Mouse (Mus musculus): Measurements from ENCODE around the gene Il4i1. TPM values are rescaled to one million over a fixed set of nuclear protein-coding genes. Genes with fewer than 3 reads are reported as not detected.

Il4i1 gene
- 107 to 141 TPM (median 132 TPM) in 4 replicates for total RNA-seq (2023)

GRCm38 (mm10) chr7:44815721-44816469 lies at the start of gene Il4i1, which contains the start of gene Nup62:
TSS of gene Il4i1 (plus strand) at chr7:44816387.
TSS of gene Nup62 (plus strand) at chr7:44816088.

GRCm38 (mm10) chr7:44816470-44817021 lies 359 bp downstream of the Il4i1 start, which contains the start of gene Atf5:
TSS of gene Atf5 (minus strand) at chr7:44816658.

GRCm38 (mm10) chr7:44848561-44849415 lies 32.6 kb downstream of the Il4i1 start, which contains the start of the genes Akt1s1 and Tbc1d17:
TSS of gene Akt1s1 (plus strand) at chr7:44848991.
TSS of gene Tbc1d17 (minus strand) at chr7:44849079.

GRCm38 (mm10) chr7:44857042-44857552 lies 40.9 kb downstream of the Il4i1 start, which contains the start of gene Pnkp:
TSS of gene Pnkp (plus strand) at chr7:44857139.

GRCm38 (mm10) chr7:44869697-44870528 lies 53.7 kb downstream of the Il4i1 start, which contains the start of gene Ptov1:
TSS of gene Ptov1 (minus strand) at chr7:44869788.

Other genes with a start within 250 kb of the Il4i1 start
- gene Napsa, start 244.0 kb upstream of the Il4i1 start, total RNA-seq (2023) = 536 to 582 TPM (median 560 TPM) in 4 replicates
- 24.2 to 30.1 TPM (median 26.7 TPM) in 4 replicates for gene Kcnc3, start 225.7 kb upstream of the Il4i1 start, total RNA-seq (2023)
- gene Myh14, start 145.5 kb upstream of the Il4i1 start, total RNA-seq (2023) = 0.27 TPM in 1 of 4 replicates, not detected in the others
- gene Izumo2, start 107.6 kb upstream of the Il4i1 start, total RNA-seq (2023) = not detected in 4 replicates
- 71.8 to 83.5 TPM (median 82.3 TPM) in 4 replicates for gene Vrk3, start 68.0 kb upstream of the Il4i1 start, total RNA-seq (2023)
- gene Zfp473, start 65.3 kb upstream of the Il4i1 start, total RNA-seq (2023) = 2.4 to 3.5 TPM (median 2.5 TPM) in 4 replicates
- gene Nup62, start 299 bp upstream of the Il4i1 start, total RNA-seq (2023) = 38.1 to 43.6 TPM (median 42.2 TPM) in 4 replicates
- 4.4 to 5.2 TPM (median 4.4 TPM) in 4 replicates for gene Atf5, start 271 bp downstream of the Il4i1 start, total RNA-seq (2023)
- gene Akt1s1, start 32.6 kb downstream of the Il4i1 start, total RNA-seq (2023) = 29.9 to 41.1 TPM (median 31.8 TPM) in 4 replicates
- 115 to 148 TPM (median 127 TPM) in 4 replicates for gene Tbc1d17, start 32.7 kb downstream of the Il4i1 start, total RNA-seq (2023)
- gene Pnkp, start 40.8 kb downstream of the Il4i1 start, total RNA-seq (2023) = 67.9 to 83.2 TPM (median 71.0 TPM) in 4 replicates
- 15.9 to 30.2 TPM (median 18.0 TPM) in 4 replicates for gene Ptov1, start 53.4 kb downstream of the Il4i1 start, total RNA-seq (2023)
- gene Med25, start 76.3 kb downstream of the Il4i1 start, total RNA-seq (2023) = 55.3 to 70.3 TPM (median 69.2 TPM) in 4 replicates
- 23.2 to 35.7 TPM (median 31.8 TPM) in 4 replicates for gene Fuz, start 79.7 kb downstream of the Il4i1 start, total RNA-seq (2023)
- gene Ap2a1, start 113.1 kb downstream of the Il4i1 start, total RNA-seq (2023) = 80.9 to 89.4 TPM (median 83.8 TPM) in 4 replicates
- not detected in 4 replicates for gene Tsks, start 126.8 kb downstream of the Il4i1 start, total RNA-seq (2023)
- 0.60 TPM in 1 of 4 replicates, not detected in the others for gene Cpt1c, start 158.5 kb downstream of the Il4i1 start, total RNA-seq (2023)
- gene Prmt1, start 170.2 kb downstream of the Il4i1 start, total RNA-seq (2023) = 144 to 150 TPM (median 149 TPM) in 4 replicates
- 149 to 182 TPM (median 160 TPM) in 4 replicates for gene Irf3, start 181.3 kb downstream of the Il4i1 start, total RNA-seq (2023)
- gene Bcl2l12, start 182.3 kb downstream of the Il4i1 start, total RNA-seq (2023) = 31.3 to 35.1 TPM (median 34.3 TPM) in 4 replicates
- 92.2 to 102 TPM (median 101 TPM) in 4 replicates for gene Scaf1, start 200.0 kb downstream of the Il4i1 start, total RNA-seq (2023)
- gene Rras, start 201.6 kb downstream of the Il4i1 start, total RNA-seq (2023) = 13.1 to 16.8 TPM (median 14.4 TPM) in 4 replicates
- 69.9 to 75.6 TPM (median 73.7 TPM) in 4 replicates for gene Prr12, start 236.5 kb downstream of the Il4i1 start, total RNA-seq (2023)
- gene Nosip, start 246.0 kb downstream of the Il4i1 start, total RNA-seq (2023) = 51.4 to 59.1 TPM (median 57.5 TPM) in 4 replicates
- 2.5 to 3.6 TPM (median 3.0 TPM) in 4 replicates for gene Prrg2, start 246.3 kb downstream of the Il4i1 start, total RNA-seq (2023)

Measured in B cell, adult 62 days (primary cell).